Mouse (Mus musculus): ENCODE measurements around the gene Skint11.

Skint11 gene

DNA sequence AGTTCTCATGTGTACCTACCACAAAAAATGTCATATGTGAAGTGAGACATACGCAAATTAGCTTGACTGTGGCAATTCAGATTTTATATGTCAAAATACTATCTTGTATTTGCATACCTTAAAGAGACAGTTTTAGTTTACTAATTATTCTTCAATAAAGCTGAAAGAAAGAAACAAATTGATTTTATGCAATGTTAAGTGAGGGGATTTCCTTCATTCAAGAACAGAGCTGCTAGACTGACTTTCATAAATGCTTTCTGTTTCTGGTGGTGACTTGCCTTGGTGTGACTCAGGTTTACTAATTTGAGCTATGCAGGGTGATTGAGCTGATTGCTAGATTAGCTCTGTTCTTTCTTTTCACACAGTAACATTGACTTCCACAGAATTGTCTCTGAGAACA, at the start of gene Skint11:
TSS of gene Skint11 (plus strand) at position 301 of the 400 bp plus-strand sequence.
- DNase-seq, result no peak

DNA sequence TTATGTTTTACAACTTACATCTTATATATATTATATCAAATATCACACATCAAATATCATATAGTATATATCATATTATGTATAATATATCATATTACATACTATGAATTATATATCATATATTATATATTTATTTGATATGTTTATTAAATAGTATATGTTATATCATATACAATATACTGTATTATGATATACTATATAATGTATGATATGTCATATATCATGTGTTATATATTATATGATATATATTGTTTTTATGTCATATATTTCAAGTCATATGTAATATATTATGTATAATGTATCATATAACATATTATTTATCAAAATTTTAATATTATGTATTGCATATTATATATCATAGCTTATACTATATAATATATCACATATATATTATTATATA, 2.0 kb upstream of the Skint11 start:
- DNase-seq, result no peak

DNA sequence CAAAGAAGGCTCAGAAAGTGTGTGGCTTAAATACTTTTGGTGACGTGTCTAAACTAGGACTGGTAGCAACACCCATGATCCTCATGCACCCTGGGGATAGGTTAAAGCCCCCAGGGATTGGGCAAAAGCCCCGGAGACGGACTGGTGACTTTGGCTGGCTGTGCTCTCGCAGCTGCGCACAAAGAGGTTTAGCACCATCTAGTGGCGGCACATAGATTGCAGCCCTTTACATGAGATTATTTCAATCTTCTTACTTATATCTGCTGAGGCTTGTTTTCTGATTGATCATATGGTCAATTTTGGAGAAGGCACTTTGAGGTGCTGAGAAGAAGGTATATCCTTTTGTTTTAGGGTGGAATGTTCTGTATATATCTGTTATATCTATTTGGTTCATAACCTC, 9.7 kb downstream of the Skint11 start:
- peak; percentile 29 for DNase-seq

DNA sequence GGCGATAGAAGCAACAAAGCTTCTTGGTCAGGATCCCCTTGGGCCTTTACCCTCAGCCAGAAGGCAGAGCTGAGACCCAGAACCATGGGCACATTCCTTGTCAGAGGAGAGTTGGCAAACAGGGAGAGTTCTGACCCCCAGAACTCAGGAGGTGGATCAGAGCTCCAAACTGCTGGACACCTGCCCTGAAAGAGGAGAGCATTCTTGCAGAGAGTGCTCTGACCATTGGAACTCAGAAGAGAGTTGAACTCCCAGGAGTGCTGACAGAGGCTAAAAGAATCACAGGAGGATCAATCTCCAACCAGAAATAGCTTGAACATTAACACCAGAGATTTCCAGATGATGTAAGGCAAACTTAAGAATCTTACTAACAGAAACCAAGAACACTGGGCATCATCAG, 93.7 kb downstream of the Skint11 start:
- DNase-seq, result peak; percentile 6
